Mouse (Mus musculus): ENCODE measurements at regions not wholly inside any gene's neighbourhood (a gene's known extent, or its start where the extent isn't known, plus 50 kb on each side); places are given as distances from the start of the nearest gene placed in this dataset.

DNA sequence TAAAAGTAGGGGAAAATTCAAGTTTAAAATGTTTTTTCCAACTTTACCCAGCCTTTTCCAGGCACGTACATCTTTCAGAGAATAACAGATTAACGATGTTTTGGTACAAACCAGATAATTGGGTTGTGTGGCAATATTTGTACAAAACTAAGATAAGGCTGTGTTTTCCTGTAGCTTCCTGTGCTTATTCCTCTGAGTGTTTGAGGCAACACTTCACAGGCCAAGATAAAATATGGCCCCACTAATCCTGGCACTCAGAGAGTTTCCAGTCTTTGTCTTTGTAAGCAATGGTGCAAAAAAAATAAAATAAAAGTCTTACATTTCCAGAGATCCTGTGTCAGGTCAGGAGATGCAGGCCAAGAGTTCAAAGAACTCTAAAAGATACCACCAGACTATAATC lies 81.5 kb upstream of the Dcn start:
- H3K27ac ChIP-seq (ENCODE audit: control insufficient read depth, insufficient read depth, low read depth, low read length, poor library complexity) = no peak overlapping the region
- TF ChIP-seq CTCF (IDR thresholded peaks at IDR 0.05; ENCODE audit: control insufficient read depth, insufficient read depth, low read length) = no peak
- TF ChIP-seq POLR2A (IDR thresholded peaks at IDR 0.05; ENCODE audit: borderline replicate concordance, control insufficient read depth, low read depth, low read length) = no peak
- 68% methylated on average over 2 of the region's 2 CpGs for whole genome bisulfite sequencing
- H3K4me1 ChIP-seq (ENCODE audit: control insufficient read depth, insufficient read depth, low read length) = no peaks in the 10 kb centered on the region
- no peak overlapping the region for H3K4me3 ChIP-seq (replicated peaks; ENCODE audit: control insufficient read depth, low read depth, low read length)

DNA sequence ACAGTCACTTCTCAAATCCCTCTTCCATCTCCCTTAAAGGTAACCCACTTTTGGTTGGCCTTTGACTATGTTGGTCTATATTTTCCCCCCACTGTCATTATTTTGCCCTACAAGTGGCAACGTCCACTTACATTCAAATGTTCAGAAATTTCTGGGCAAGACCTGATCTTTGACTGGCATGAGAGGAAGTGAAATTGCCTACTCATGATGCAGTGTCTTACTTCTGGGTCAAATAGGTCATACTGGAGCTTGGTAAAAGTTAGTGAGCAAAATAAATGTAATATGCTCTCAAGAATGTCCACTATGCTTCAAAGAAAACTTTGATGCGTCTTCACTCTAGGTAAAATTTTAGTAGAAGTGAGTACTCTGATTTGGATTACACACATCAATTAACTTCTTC lies 76.9 kb upstream of the Dcn start:
- WGBS = 38% methylated on average over 2 of the region's 2 CpGs

DNA sequence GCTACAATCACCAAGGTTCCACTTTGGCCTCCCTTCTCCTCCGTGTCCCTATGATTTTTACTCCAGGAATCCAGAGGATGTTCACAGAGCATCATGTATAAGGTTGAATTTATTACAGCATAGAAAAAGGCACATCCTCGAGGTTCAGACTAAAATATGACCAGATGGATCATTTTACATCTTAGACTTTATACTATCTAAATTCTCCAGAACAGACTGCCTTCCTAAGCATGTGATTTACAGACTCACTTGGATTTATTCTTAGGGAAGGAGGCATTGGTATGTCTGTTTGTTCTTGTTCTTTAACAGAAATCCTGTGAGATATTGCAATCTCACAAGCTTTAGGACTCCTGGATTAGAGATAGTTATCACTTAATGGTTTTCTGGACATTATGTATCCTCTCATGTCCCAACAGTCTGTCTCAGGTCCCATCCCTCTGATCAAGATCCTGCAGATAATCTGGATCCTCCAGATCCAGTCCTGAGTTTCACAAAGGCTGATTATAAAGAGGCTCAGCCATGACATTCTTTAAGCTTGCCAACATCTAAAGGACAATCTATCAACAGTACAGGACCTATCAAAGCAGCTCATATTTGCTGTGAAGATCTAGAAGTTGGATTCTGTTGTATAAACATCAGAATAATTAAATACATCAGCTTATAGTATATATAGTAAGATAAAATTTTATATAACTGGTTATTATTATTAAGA lies 75.2 kb upstream of the Dcn start:
- 63% methylated on average over 2 of the region's 2 CpGs for WGBS
- TF ChIP-seq CTCF (IDR thresholded peaks at IDR 0.05; ENCODE audit: control insufficient read depth, insufficient read depth, low read length) (no peak), POLR2A (IDR thresholded peaks at IDR 0.05; ENCODE audit: borderline replicate concordance, control insufficient read depth, low read depth, low read length) (no peak)
- H3K4me3 ChIP-seq (replicated peaks; ENCODE audit: control insufficient read depth, low read depth, low read length) = no peak overlapping the region
- H3K27ac ChIP-seq (ENCODE audit: control insufficient read depth, insufficient read depth, low read depth, low read length, poor library complexity) = no peak overlapping the region
- no peaks in the 10 kb centered on the region for H3K4me1 ChIP-seq (ENCODE audit: control insufficient read depth, insufficient read depth, low read length)

More for the DNA sequence above, 76.9 kb upstream of the Dcn start:
- Histone ChIP-seq H3K4me1 (ENCODE audit: control insufficient read depth, insufficient read depth, low read length) (no peaks in the 10 kb centered on the region), H3K27ac (ENCODE audit: control insufficient read depth, insufficient read depth, low read depth, low read length, poor library complexity) (no peak overlapping the region), H3K4me3 (replicated peaks; ENCODE audit: control insufficient read depth, low read depth, low read length) (no peak overlapping the region)
- TF ChIP-seq POLR2A (IDR thresholded peaks at IDR 0.05; ENCODE audit: borderline replicate concordance, control insufficient read depth, low read depth, low read length) (no peak), CTCF (IDR thresholded peaks at IDR 0.05; ENCODE audit: control insufficient read depth, insufficient read depth, low read length) (no peak)

DNA sequence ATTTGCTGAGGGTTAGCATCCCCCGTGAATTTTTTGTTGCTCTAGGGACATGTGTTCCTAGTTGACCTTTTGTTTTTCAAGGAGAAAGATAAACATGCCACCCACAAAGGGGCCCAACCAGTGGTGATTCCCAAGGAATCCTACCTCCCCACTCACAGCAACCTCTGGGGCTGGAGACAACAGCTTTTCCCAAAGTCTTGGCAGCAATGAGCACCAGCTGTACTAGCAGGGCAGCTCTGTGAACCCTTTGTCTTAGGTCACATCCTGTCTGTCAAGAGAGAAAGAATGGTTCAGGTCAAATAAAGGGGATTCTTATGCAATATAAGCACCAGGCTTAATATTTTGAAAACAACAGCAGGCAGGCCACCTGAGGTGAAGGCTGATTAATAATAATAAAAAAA lies 70.2 kb upstream of the Dcn start:
- WGBS = 32% methylated on average over 1 of the region's 1 CpGs
- Histone ChIP-seq H3K27ac (ENCODE audit: control insufficient read depth, insufficient read depth, low read depth, low read length, poor library complexity) (no peak overlapping the region), H3K4me1 (ENCODE audit: control insufficient read depth, insufficient read depth, low read length) (no peaks in the 10 kb centered on the region), H3K4me3 (replicated peaks; ENCODE audit: control insufficient read depth, low read depth, low read length) (no peak overlapping the region)
- TF ChIP-seq CTCF (IDR thresholded peaks at IDR 0.05; ENCODE audit: control insufficient read depth, insufficient read depth, low read length) = no peak

DNA sequence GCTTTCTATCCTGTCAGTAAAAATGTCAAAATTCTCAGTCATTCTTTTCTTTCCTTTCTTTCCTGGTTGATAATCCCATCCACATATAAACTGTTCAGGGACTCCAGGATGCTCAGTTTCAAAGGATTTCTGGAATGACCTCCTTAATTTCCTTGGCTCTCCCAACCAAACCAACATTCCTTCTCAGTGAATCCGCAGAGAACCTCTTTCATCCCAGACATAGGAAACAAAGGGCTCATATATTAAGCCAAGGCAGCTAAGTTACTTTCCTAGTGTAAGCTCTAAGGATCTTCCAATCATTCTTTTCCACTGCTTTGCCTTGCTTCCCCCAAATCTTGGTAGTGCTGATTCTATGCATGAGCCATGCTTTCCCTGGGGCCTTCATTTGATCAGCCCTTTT lies 69.5 kb upstream of the Dcn start:
- TF ChIP-seq CTCF (IDR thresholded peaks at IDR 0.05; ENCODE audit: control insufficient read depth, insufficient read depth, low read length) (no peak), POLR2A (IDR thresholded peaks at IDR 0.05; ENCODE audit: borderline replicate concordance, control insufficient read depth, low read depth, low read length) (no peak)
- Histone ChIP-seq H3K27ac (ENCODE audit: control insufficient read depth, insufficient read depth, low read depth, low read length, poor library complexity) (no peak overlapping the region), H3K4me3 (replicated peaks; ENCODE audit: control insufficient read depth, low read depth, low read length) (no peak overlapping the region), H3K4me1 (ENCODE audit: control insufficient read depth, insufficient read depth, low read length) (no peaks in the 10 kb centered on the region)
- 78% methylated on average over 1 of the region's 1 CpGs for WGBS

DNA sequence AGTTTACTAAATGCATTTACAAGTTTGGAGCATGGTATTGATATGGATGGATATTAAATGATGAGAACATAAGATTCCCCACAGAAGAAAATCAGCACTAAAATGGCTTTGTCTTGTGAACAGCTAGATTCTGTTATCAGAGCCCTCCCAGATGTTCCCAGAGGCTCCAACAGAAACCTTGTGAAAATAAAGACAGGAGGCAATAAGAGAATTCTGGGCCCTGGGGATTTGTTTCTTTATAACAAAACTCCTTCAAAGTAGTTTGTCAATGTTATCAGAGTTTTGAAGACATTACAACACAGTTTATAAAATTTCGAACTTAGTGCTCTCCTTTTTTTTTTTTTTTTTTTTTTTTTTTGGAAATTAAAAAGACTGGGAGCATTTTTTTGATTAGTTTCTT lies 56.8 kb upstream of the Dcn start:
- WGBS = 42% methylated on average over 1 of the region's 1 CpGs
- Histone ChIP-seq H3K4me3 (replicated peaks; ENCODE audit: control insufficient read depth, low read depth, low read length) (no peak overlapping the region), H3K4me1 (ENCODE audit: control insufficient read depth, insufficient read depth, low read length) (no peaks in the 10 kb centered on the region), H3K27ac (ENCODE audit: control insufficient read depth, insufficient read depth, low read depth, low read length, poor library complexity) (no peak overlapping the region)
- TF ChIP-seq POLR2A (IDR thresholded peaks at IDR 0.05; ENCODE audit: borderline replicate concordance, control insufficient read depth, low read depth, low read length) (no peak), CTCF (IDR thresholded peaks at IDR 0.05; ENCODE audit: control insufficient read depth, insufficient read depth, low read length) (no peak)

DNA sequence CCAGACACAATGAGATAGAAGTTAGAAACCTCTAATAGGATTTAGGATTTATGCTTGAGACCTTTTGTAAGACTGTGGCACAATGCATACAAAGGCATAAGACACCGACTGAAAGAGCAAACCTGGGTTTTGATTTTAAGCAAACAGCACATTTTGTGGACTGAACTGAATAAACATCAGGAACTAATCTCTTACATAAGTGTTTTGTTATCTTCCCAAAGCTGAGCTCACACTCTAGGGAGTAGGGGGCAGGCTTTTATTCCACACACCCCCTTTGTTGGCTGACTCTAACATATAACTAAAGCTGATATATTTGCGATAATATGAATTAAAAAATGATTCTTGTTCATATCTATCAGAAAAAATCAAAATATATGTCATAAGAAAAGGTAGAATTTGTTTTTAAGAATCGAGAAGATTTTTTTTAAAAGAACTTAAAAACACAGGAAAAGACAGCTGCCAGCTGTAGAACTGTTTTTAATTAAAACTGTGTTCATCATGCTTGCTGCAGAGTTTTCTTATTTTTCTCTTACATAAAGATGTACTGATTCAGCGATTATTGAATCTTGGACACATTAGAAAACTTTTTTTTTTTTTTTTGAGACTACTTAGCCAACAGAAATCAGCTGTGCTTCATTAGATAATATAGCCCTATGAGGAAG lies 56.2 kb upstream of the Dcn start:
- WGBS = 69% methylated on average over 4 of the region's 4 CpGs
- Histone ChIP-seq H3K27ac (ENCODE audit: control insufficient read depth, insufficient read depth, low read depth, low read length, poor library complexity) (no peak overlapping the region), H3K4me3 (replicated peaks; ENCODE audit: control insufficient read depth, low read depth, low read length) (no peak overlapping the region), H3K4me1 (ENCODE audit: control insufficient read depth, insufficient read depth, low read length) (no peaks in the 10 kb centered on the region)
- TF ChIP-seq POLR2A (IDR thresholded peaks at IDR 0.05; ENCODE audit: borderline replicate concordance, control insufficient read depth, low read depth, low read length) (no peak), CTCF (IDR thresholded peaks at IDR 0.05; ENCODE audit: control insufficient read depth, insufficient read depth, low read length) (no peak)

All from bone marrow, adult 2 months (tissue).